Mouse (Mus musculus) forebrain, embryonic 14.5 days (tissue): ENCODE data around the gene Gm6793. TPM values are rescaled to one million over a fixed set of nuclear protein-coding genes. Genes with fewer than 3 reads are reported as not detected.

ENCODE experiments used
- ATAC-seq: fragments of 200-750 bp; cut with Nextera tagmentation; 2 replicates; pipeline ENCODE4 v1.8.0; 2017; ENCODE audit warnings: mild to moderate bottlenecking, moderate library complexity
- DNase-seq: peaks from one replicate; pipeline ENCODE4 v3.0.0-alpha.2; 2015; ENCODE audit warnings: low spot score
- H3K27ac ChIP-seq: fragments of 300-500 bp; sonication (generic); 2 replicates; pipeline ENCODE4 v1.5.1; 2014; ENCODE audit warnings: low read depth, mild to moderate bottlenecking, control low read depth, low read length, moderate library complexity
- H3K27me3 ChIP-seq: fragments of 300-500 bp; sonication (generic); replicated peaks from 2 replicates; pipeline ENCODE4 v1.6.1; 2014; ENCODE audit warnings: low read length, control low read depth, mixed read lengths; ENCODE audit not compliant: control insufficient read depth, insufficient read depth
- H3K36me3 ChIP-seq: fragments of 300-500 bp; sonication (generic); 2 replicates; pipeline ENCODE4 v1.6.1; 2014; ENCODE audit warnings: low read length, control low read depth; ENCODE audit not compliant: control insufficient read depth, insufficient read depth
- H3K4me1 ChIP-seq: fragments of 300-500 bp; sonication (generic); 2 replicates; pipeline ENCODE4 v1.6.1; 2014; ENCODE audit warnings: antibody characterized with exemption, low read length, control low read depth; ENCODE audit not compliant: control insufficient read depth, insufficient read depth
- H3K4me2 ChIP-seq: fragments of 300-500 bp; sonication (generic); 2 replicates; pipeline ENCODE4 v1.6.1; 2014; ENCODE audit warnings: mild to moderate bottlenecking, control low read depth, low read length
- H3K4me3 ChIP-seq: fragments of 300-500 bp; sonication (generic); 2 replicates; pipeline ENCODE4 v1.5.1; 2014; ENCODE audit warnings: low read depth, low read length, control low read depth
- H3K9ac ChIP-seq: fragments of 300-500 bp; sonication (generic); 2 replicates; pipeline ENCODE4 v1.6.1; 2014; ENCODE audit warnings: mild to moderate bottlenecking, low read length, control low read depth, moderate library complexity
- H3K9me3 ChIP-seq: fragments of 300-500 bp; sonication (generic); replicated peaks from 2 replicates; pipeline ENCODE4 v1.6.1; 2016; ENCODE audit warnings: low read length, control low read depth, mixed read lengths; ENCODE audit not compliant: control insufficient read depth
- WGBS: fragments of 180-500 bp; shearing (Covaris S2); extraction: QIAGEN DNeasy Blood & Tissue Kit; methylation state at CpG from one replicate; pipeline ENCODE4 v1.1.7; 2014; 5-methylcytosine and 5-hydroxymethylcytosine counted together
- polyA plus RNA-seq: library from polyadenylated mRNA; unstranded; fragments of >200 nt; fragmentation: Nextera tagmentation; extraction: Ambion mirVana; gene quantifications from 2 replicates; pipeline ENCODE4 v1.2.1, GENCODE M21; 2014

Gene Gm6793
- polyA plus RNA-seq, 1 experiment from 2014 or later = 0.23 TPM

GRCm38 (mm10) chr8:112004754-112005153 is 10.1 kb downstream of the Gm6793 start:
- H3K4me3 ChIP-seq = no peak overlapping the region
- no peaks in the 10 kb centered on the region for H3K27me3 ChIP-seq
- DNase-seq = no peak
- no peak for ATAC-seq
- no peaks in the 10 kb centered on the region for H3K4me1 ChIP-seq
- H3K27ac ChIP-seq = no peak overlapping the region
- no peak overlapping the region for H3K9ac ChIP-seq
- no peaks in the 10 kb centered on the region for H3K9me3 ChIP-seq
- peaks cover 61% of the 10 kb centered on the region for H3K36me3 ChIP-seq
- no peak overlapping the region for H3K4me2 ChIP-seq

- Histone ChIP-seq H3K9ac (no peak overlapping the region), H3K27me3 (no peaks in the 10 kb centered on the region), H3K27ac (no peak overlapping the region), H3K36me3 (peaks cover 61% of the 10 kb centered on the region), H3K4me2 (peak overlapping the region; percentile 77; the same call in 1 of the 2 replicates), H3K4me1 (peaks cover 5% of the 10 kb centered on the region), H3K4me3 (no peak overlapping the region), H3K9me3 (no peaks in the 10 kb centered on the region)
- ATAC-seq (no peak), DNase-seq (no peak)
- 74% methylated on average over 3 of the region's 3 CpGs for WGBS
Measured at GRCm38 (mm10) chr8:111992703-111993039, 22.2 kb downstream of the Gm6793 start.

- DNase-seq (peak; percentile 96), ATAC-seq (peak; percentile 97)
- peak within 1 kb of the TSS; percentile 58 for H3K4me3 ChIP-seq
- H3K27ac ChIP-seq = no peak within 1 kb of the TSS
- peak within 1 kb of the TSS; percentile 69 for H3K9ac ChIP-seq
- WGBS = 6% methylated on average over 33 of the region's 33 CpGs
- peak within 1 kb of the TSS; percentile 77 for H3K4me2 ChIP-seq
- no peaks in the 10 kb centered on the region for H3K27me3 ChIP-seq
- peaks cover 5% of the 10 kb centered on the region for H3K4me1 ChIP-seq
- H3K9me3 ChIP-seq = no peaks in the 10 kb centered on the region
- H3K36me3 ChIP-seq = peaks cover 59% of the 10 kb centered on the region
Measured at GRCm38 (mm10) chr8:111992013-111992702, 22.7 kb downstream of the Gm6793 start, which contains the start of gene Adat1. Gene Adat1 (minus strand): TSS chr8:111992302.

GRCm38 (mm10) chr8:111991278-111991677 is 23.6 kb downstream of the Gm6793 start:
- Histone ChIP-seq H3K36me3 (peaks cover 56% of the 10 kb centered on the region), H3K4me2 (peak overlapping the region; percentile 77), H3K4me1 (peaks cover 5% of the 10 kb centered on the region), H3K27me3 (no peaks in the 10 kb centered on the region), H3K4me3 (peak overlapping the region; percentile 58), H3K27ac (no peak overlapping the region), H3K9me3 (no peaks in the 10 kb centered on the region), H3K9ac (peak overlapping the region; percentile 69)
- WGBS = 56% methylated on average over 8 of the region's 8 CpGs
- no peak for DNase-seq
- ATAC-seq = no peak

GRCm38 (mm10) chr8:111989911-111990310 is 24.9 kb downstream of the Gm6793 start:
- no peak overlapping the region for H3K4me3 ChIP-seq
- no peaks in the 10 kb centered on the region for H3K27me3 ChIP-seq
- peaks cover 5% of the 10 kb centered on the region for H3K4me1 ChIP-seq
- 14% methylated on average over 7 of the region's 7 CpGs for WGBS
- peaks cover 51% of the 10 kb centered on the region for H3K36me3 ChIP-seq
- H3K9me3 ChIP-seq = no peaks in the 10 kb centered on the region
- DNase-seq (peak; percentile 86), ATAC-seq (0 out of 2 replicates have a peak, but pooled peaks have one; percentile 35)
- no peak overlapping the region for H3K4me2 ChIP-seq
- H3K9ac ChIP-seq = no peak overlapping the region
- H3K27ac ChIP-seq = no peak overlapping the region

GRCm38 (mm10) chr8:111984511-111984910 is 30.3 kb downstream of the Gm6793 start:
- H3K9ac ChIP-seq = no peak overlapping the region
- H3K4me1 ChIP-seq = no peaks in the 10 kb centered on the region
- DNase-seq (no peak), ATAC-seq (no peak)
- H3K4me3 ChIP-seq = no peak overlapping the region
- H3K36me3 ChIP-seq = peaks cover 50% of the 10 kb centered on the region; the same call in 1 of the 2 replicates
- WGBS = 92% methylated on average over 10 of the region's 10 CpGs
- no peak overlapping the region for H3K4me2 ChIP-seq
- no peaks in the 10 kb centered on the region for H3K27me3 ChIP-seq
- no peaks in the 10 kb centered on the region for H3K9me3 ChIP-seq
- H3K27ac ChIP-seq = no peak overlapping the region

- H3K4me1 ChIP-seq = no peaks in the 10 kb centered on the region
- 81% methylated on average over 7 of the region's 7 CpGs for WGBS
- H3K27ac ChIP-seq = no peak overlapping the region
- DNase-seq (no peak), ATAC-seq (no peak)
- H3K4me2 ChIP-seq = no peak overlapping the region
- H3K4me3 ChIP-seq = no peak overlapping the region
- no peaks in the 10 kb centered on the region for H3K9me3 ChIP-seq
- peaks cover 47% of the 10 kb centered on the region; the same call in 1 of the 2 replicates for H3K36me3 ChIP-seq
- H3K27me3 ChIP-seq = no peaks in the 10 kb centered on the region
- no peak overlapping the region for H3K9ac ChIP-seq
Measured at GRCm38 (mm10) chr8:111982116-111982515, 32.7 kb downstream of the Gm6793 start.

- 83% methylated on average over 10 of the region's 10 CpGs for WGBS
Measured at GRCm38 (mm10) chr8:111978147-111978546, 36.7 kb downstream of the Gm6793 start.

GRCm38 (mm10) chr8:111976326-111976725 is 38.5 kb downstream of the Gm6793 start:
- H3K36me3 ChIP-seq = peaks cover 31% of the 10 kb centered on the region
- no peaks in the 10 kb centered on the region for H3K4me1 ChIP-seq
- no peak overlapping the region for H3K4me3 ChIP-seq
- H3K9me3 ChIP-seq = no peaks in the 10 kb centered on the region
- no peak overlapping the region for H3K4me2 ChIP-seq
- 95% methylated on average over 2 of the region's 2 CpGs for WGBS
- DNase-seq (no peak), ATAC-seq (no peak)
- H3K9ac ChIP-seq = no peak overlapping the region
- no peak overlapping the region for H3K27ac ChIP-seq
- H3K27me3 ChIP-seq = no peaks in the 10 kb centered on the region

More at GRCm38 (mm10) chr8:111978147-111978546, 36.7 kb downstream of the Gm6793 start:
- ATAC-seq = no peak
- no peak overlapping the region for H3K27ac ChIP-seq
- no peak overlapping the region for H3K4me3 ChIP-seq
- no peaks in the 10 kb centered on the region for H3K4me1 ChIP-seq
- H3K27me3 ChIP-seq = no peaks in the 10 kb centered on the region
- H3K36me3 ChIP-seq = peaks cover 35% of the 10 kb centered on the region
- no peak overlapping the region for H3K4me2 ChIP-seq
- H3K9me3 ChIP-seq = no peaks in the 10 kb centered on the region
- H3K9ac ChIP-seq = no peak overlapping the region
- DNase-seq = no peak
